Mouse (Mus musculus) embryonic facial prominence, embryonic 11.5 days (tissue): ENCODE measurements around the gene Osgep. TPM values are rescaled to one million over a fixed set of nuclear protein-coding genes. Genes with fewer than 3 reads are reported as not detected.
A peak's percentile ranks its signal among the peaks of the same experiment; 100 is the strongest.

ENCODE experiments used
- ATAC-seq: fragments of 200-750 bp; cut with Nextera tagmentation; replicated peaks from 2 replicates; pipeline ENCODE4 v1.8.0; 2017; ENCODE audit warnings: low read depth; ENCODE audit not compliant: insufficient number of reproducible peaks, low FRiP score, low TSS enrichment
- DNase-seq: peaks from one replicate; pipeline ENCODE4 v3.0.0-alpha.2; 2015; ENCODE audit warnings: low spot score
- H3K27ac ChIP-seq: fragments of 300-500 bp; sonication (generic); replicated peaks from 2 replicates; pipeline ENCODE4 v1.5.1; 2014; ENCODE audit warnings: mild to moderate bottlenecking, low read depth, low read length, control low read depth
- H3K27me3 ChIP-seq: fragments of 300-500 bp; sonication (generic); 2 replicates; pipeline ENCODE4 v1.6.1; 2014; ENCODE audit warnings: mild to moderate bottlenecking, low read length, moderate library complexity, mixed read lengths; ENCODE audit not compliant: control insufficient read depth, insufficient read depth
- H3K36me3 ChIP-seq: fragments of 300-500 bp; sonication (generic); replicated peaks from 2 replicates; pipeline ENCODE4 v1.6.1; 2014; ENCODE audit warnings: low read depth, mild to moderate bottlenecking, low read length, moderate library complexity, mixed read lengths; ENCODE audit not compliant: control insufficient read depth, insufficient read depth
- H3K4me1 ChIP-seq: fragments of 300-500 bp; sonication (generic); 2 replicates; pipeline ENCODE4 v1.6.1; 2014; ENCODE audit warnings: low read length, mixed read lengths; ENCODE audit not compliant: control insufficient read depth, insufficient read depth
- H3K4me2 ChIP-seq: fragments of 300-500 bp; sonication (generic); 2 replicates; pipeline ENCODE4 v1.6.1; 2014; ENCODE audit warnings: low read depth, mild to moderate bottlenecking, control low read depth, low read length, moderate library complexity
- H3K4me3 ChIP-seq: fragments of 300-500 bp; sonication (generic); 2 replicates; pipeline ENCODE4 v1.5.1; 2014; ENCODE audit warnings: low read depth, low read length, control low read depth
- H3K9ac ChIP-seq: fragments of 300-500 bp; sonication (generic); replicated peaks from 2 replicates; pipeline ENCODE4 v1.6.1; 2014; ENCODE audit warnings: mild to moderate bottlenecking, control low read depth, low read length
- H3K9me3 ChIP-seq: fragments of 300-500 bp; sonication (generic); replicated peaks from 2 replicates; pipeline ENCODE4 v1.6.1; 2016; ENCODE audit warnings: mild to moderate bottlenecking, low read length, inconsistent platforms, mixed read lengths; ENCODE audit not compliant: control insufficient read depth
- WGBS: fragments of 180-500 bp; shearing (Covaris S2); extraction: QIAGEN DNeasy Blood & Tissue Kit; methylation state at CpG from one replicate; pipeline ENCODE4 v1.1.7; 2014; 5-methylcytosine and 5-hydroxymethylcytosine counted together
- polyA plus RNA-seq: library from polyadenylated mRNA; unstranded; fragments of >200 nt; fragmentation: Nextera tagmentation; extraction: Ambion mirVana; gene quantifications from 2 replicates; pipeline ENCODE4 v1.2.1, GENCODE M21; 2014

The Osgep gene
- polyA plus RNA-seq, 1 experiment from 2014 or later, result 208 TPM

DNA sequence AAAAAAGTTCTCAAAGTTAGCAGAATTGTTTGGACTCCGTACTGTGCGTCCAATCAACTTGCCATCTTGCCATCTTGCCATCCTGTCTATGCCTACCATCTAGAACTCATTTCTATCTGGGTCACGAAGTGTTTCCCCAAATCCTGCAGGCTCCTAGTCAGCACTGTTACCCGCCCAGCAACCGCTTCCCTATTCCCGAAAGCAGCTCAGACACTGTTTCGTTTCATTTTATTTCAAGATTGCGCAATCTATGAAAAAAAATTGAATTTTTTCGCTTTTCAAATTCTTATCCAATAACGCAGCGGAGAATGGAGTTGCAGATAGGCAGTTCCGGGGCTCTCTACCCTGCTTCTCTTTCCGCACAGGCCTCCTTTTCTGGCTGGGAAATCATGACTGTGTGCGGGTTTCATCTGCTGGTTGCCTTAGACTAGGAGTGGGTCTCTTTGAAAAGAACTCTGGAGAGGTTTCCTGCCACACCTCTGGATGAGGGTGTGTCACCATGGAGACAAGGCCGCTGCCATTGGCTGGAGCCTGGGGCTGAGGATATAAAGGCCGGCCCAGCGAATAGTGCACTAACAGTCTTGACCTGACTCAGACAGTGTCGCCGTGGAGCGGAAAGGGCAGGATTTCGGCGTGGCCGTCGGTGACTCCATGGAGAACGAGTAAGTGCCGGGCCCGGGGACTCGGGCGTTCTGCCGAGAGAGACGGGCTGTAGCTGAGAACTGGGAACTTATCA lies 19.4 kb upstream of the Osgep start, which contains the start of gene Gm49342:
Gm49342 (plus strand) TSS at position 586 of the 736 bp plus-strand sequence.
- peak; percentile 94 for DNase-seq
- WGBS, result 18% methylated on average over 31 of the region's 31 CpGs
- Histone ChIP-seq H3K4me3 (peak within 1 kb of the TSS; percentile 44), H3K36me3 (no peaks in the 10 kb centered on the region), H3K27me3 (no peaks in the 10 kb centered on the region), H3K27ac (peak within 1 kb of the TSS; percentile 72), H3K4me1 (no peaks in the 10 kb centered on the region), H3K9ac (peak within 1 kb of the TSS; percentile 57), H3K9me3 (no peaks in the 10 kb centered on the region), H3K4me2 (peak within 1 kb of the TSS; percentile 46)
- peak; percentile 98 for ATAC-seq

DNA sequence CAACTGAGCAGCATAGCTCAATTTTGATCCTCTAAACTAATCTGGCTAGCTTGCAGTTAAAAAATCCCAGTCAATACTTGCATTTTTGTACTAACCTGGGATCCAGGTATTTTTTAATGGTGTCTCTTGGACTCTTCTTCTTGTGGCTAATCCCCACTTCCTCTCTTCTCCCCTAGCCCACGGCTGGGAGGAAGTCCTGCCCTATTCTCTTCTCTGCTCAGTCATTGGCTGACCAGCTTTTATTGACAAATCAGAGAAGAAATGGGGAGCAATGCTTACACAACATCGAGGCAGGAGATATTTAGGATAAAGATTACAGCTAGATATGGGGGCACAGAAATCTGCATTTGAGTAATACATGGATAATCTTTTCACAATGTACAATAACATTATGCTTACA lies 14.2 kb upstream of the Osgep start:
- Histone ChIP-seq H3K4me3 (no peak overlapping the region), H3K27me3 (no peaks in the 10 kb centered on the region), H3K36me3 (no peaks in the 10 kb centered on the region), H3K4me1 (no peaks in the 10 kb centered on the region), H3K4me2 (no peak overlapping the region), H3K9me3 (no peaks in the 10 kb centered on the region), H3K27ac (no peak overlapping the region), H3K9ac (no peak overlapping the region)
- DNase-seq (no peak), ATAC-seq (no peak)
- 33% methylated on average over 2 of the region's 2 CpGs for WGBS

GRCm38 (mm10) chr14:50938119-50938908 lies 13.6 kb upstream of the Osgep start:
- Histone ChIP-seq H3K9ac (no peak overlapping the region), H3K36me3 (no peaks in the 10 kb centered on the region), H3K9me3 (no peaks in the 10 kb centered on the region), H3K27ac (no peak overlapping the region), H3K4me3 (no peak overlapping the region), H3K4me1 (no peaks in the 10 kb centered on the region), H3K27me3 (no peaks in the 10 kb centered on the region), H3K4me2 (no peak overlapping the region)
- WGBS, result 92% methylated on average over 3 of the region's 3 CpGs
- ATAC-seq (no peak), DNase-seq (no peak)

DNA sequence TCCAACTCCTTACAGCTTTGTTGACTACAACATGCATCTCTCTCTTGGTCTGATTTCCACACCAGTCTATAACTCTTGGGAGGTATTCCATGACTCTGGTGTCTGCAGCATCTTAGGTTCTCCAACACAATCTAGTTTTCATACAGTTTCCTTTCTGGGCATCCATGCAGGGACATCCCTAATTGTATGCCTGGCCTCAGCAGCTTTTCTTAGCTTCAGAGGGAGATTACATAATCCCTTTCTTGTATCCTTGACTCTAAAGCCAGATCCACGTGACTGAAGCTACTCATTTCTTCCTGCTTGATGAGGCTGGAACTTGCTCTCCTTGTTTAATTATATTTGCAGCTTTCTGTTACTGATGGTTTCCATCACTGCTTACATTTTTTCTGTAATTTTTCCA lies 12.0 kb upstream of the Osgep start:
- no peak for ATAC-seq
- Histone ChIP-seq H3K4me3 (no peak overlapping the region), H3K4me1 (no peaks in the 10 kb centered on the region), H3K4me2 (no peak overlapping the region), H3K9ac (no peak overlapping the region), H3K36me3 (no peaks in the 10 kb centered on the region), H3K27ac (no peak overlapping the region), H3K27me3 (no peaks in the 10 kb centered on the region), H3K9me3 (no peaks in the 10 kb centered on the region)
- 76% methylated on average over 1 of the region's 1 CpGs for WGBS
- no peak for DNase-seq

- Histone ChIP-seq H3K4me2 (peak overlapping the region; percentile 56), H3K27me3 (no peaks in the 10 kb centered on the region), H3K9me3 (no peaks in the 10 kb centered on the region), H3K36me3 (peaks cover 10% of the 10 kb centered on the region; the same call in 1 of the 2 replicates), H3K4me1 (no peaks in the 10 kb centered on the region), H3K4me3 (peak overlapping the region; percentile 94), H3K27ac (peak overlapping the region; percentile 74), H3K9ac (peak overlapping the region; percentile 68)
- 8% methylated on average over 12 of the region's 12 CpGs for WGBS
- peak; percentile 1; the same call in 1 of the 2 replicates for ATAC-seq
- DNase-seq, result peak; percentile 21
These were observed 6.9 kb upstream of the Osgep start for GRCm38 (mm10) chr14:50931493-50932020.

DNA sequence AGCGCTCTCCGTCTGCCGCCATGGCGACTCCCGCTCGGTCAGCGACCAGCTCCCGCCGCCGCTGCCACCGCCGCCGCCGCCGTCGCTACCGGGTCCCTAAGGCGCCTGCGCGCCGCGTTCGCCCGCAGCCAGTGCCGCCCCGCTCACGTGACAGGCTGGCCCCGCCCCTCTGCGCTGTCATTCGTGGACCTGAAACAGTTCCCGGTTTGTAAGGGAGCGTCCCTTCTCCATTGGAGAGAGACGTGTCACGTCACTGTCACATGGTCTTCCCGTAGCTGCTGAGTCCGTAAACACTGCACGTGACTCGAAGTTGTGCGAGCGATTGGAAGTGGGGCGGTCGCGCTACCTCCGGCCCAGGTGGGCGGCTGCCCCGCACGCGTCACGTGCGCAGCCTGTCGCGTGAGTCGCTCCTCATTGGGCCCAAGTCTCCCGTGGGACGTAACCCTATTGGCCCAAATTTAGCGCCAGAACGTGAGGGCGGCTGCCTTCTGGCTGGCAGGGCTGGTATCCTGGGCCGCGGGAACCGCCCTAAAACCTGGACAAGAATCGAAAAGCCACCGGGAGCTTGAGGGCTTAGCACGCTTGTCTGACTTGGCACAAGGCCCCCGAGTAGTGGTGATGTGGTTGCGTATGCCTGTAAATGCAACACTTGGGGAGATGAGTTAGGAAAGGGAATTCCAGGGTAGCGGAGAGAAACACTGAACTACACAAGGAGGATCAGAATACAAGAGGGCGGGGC lies 6.2 kb upstream of the Osgep start, which contains the start of the genes Pip4p1 and Pnp:
Pip4p1 (minus strand) TSS at position 103 of the 739 bp plus-strand sequence.
Pnp (plus strand) TSS at position 329 of the 739 bp plus-strand sequence.
- under 1% methylated on average over 60 of the region's 68 CpGs for WGBS

GRCm38 (mm10) chr14:50930377-50930753 lies 5.7 kb upstream of the Osgep start:
- ATAC-seq (peak; percentile 26), DNase-seq (peak; percentile 30)
- peak overlapping the region; percentile 82 for H3K4me2 ChIP-seq
- peak overlapping the region; percentile 93 for H3K9ac ChIP-seq
- H3K27me3 ChIP-seq, result no peaks in the 10 kb centered on the region
- H3K9me3 ChIP-seq, result no peaks in the 10 kb centered on the region
- WGBS, result under 1% methylated on average over 38 of the region's 38 CpGs
- H3K4me3 ChIP-seq, result peak overlapping the region; percentile 94
- peak overlapping the region; percentile 41; the same call in 1 of the 2 replicates for H3K27ac ChIP-seq
- peaks cover 10% of the 10 kb centered on the region; the same call in 1 of the 2 replicates for H3K36me3 ChIP-seq
- H3K4me1 ChIP-seq, result no peaks in the 10 kb centered on the region

More for the DNA sequence above, 6.2 kb upstream of the Osgep start, which contains the start of the genes Pip4p1 and Pnp:
- H3K9ac ChIP-seq, result peak within 1 kb of the TSS; percentile 93
- peak; percentile 99 for ATAC-seq
- H3K27me3 ChIP-seq, result no peaks in the 10 kb centered on the region
- peak; percentile 98 for DNase-seq
- H3K4me2 ChIP-seq, result peak within 1 kb of the TSS; percentile 82
- H3K27ac ChIP-seq, result peak within 1 kb of the TSS; percentile 74
- no peaks in the 10 kb centered on the region for H3K9me3 ChIP-seq
- no peaks in the 10 kb centered on the region for H3K4me1 ChIP-seq
- H3K36me3 ChIP-seq, result peaks cover 10% of the 10 kb centered on the region; the same call in 1 of the 2 replicates
- peak within 1 kb of the TSS; percentile 94 for H3K4me3 ChIP-seq
